In genomic region chr9:115007776-115008175, GRCm38 (mm10) we compare ENCODE assay signal across 22 mouse cellular contexts. TPM values are rescaled to one million over a fixed set of nuclear protein-coding genes. Genes with fewer than 3 reads are reported as not detected.
DNase-seq lines count a peak whose midpoint lies in the region; ATAC-seq and TF ChIP-seq lines count a peak whose summit lies in the region.
"Had no signal": no experiment of that assay in that cellular context is flagged by ENCODE, and none has a peak within 500 bp of the region (broad histone marks: within the 10 kb centered on the region; RNA-seq: fewer than 3 reads in every experiment).

No protein-coding gene starts in this region.

- H3K4me2 ChIP-seq in heart, embryonic 11.5 days, result no peak overlapping the region
- H3K4me2 ChIP-seq in kidney, embryonic 14.5 days (replicated peaks; ENCODE audit: low read depth, low read length), result no peak overlapping the region
- H3K4me2 ChIP-seq in lung, postnatal 0 days (replicated peaks; ENCODE audit: low read depth, low read length), result no peak overlapping the region
- H3K4me2 ChIP-seq: heart, embryonic 15.5 days; hindbrain, embryonic 12.5 days; midbrain, embryonic 15.5 days had no signal

- 65% methylated on average over 6 of the region's 6 CpGs for WGBS in heart, embryonic 11.5 days (ENCODE audit: insufficient replicate concordance)
- WGBS in kidney, embryonic 14.5 days, result 61% methylated on average over 6 of the region's 6 CpGs
- WGBS in lung, postnatal 0 days, result 45% methylated on average over 6 of the region's 6 CpGs

- H3K27me3 ChIP-seq in heart, embryonic 11.5 days (ENCODE audit: control insufficient read depth, insufficient read depth, low read length), result no peaks in the 10 kb centered on the region
- H3K27me3 ChIP-seq in kidney, embryonic 14.5 days (ENCODE audit: control insufficient read depth, insufficient read depth, low read length), result no peaks in the 10 kb centered on the region
- no peaks in the 10 kb centered on the region for H3K27me3 ChIP-seq in lung, postnatal 0 days (replicated peaks; ENCODE audit: insufficient read depth, low read length)
- H3K27me3 ChIP-seq: heart, embryonic 15.5 days; hindbrain, embryonic 12.5 days; midbrain, embryonic 15.5 days had no signal

- no peak for TF ChIP-seq CTCF in lung, postnatal 0 days (IDR thresholded peaks at IDR 0.05)

- no peak overlapping the region for H3K4me3 ChIP-seq in heart, embryonic 11.5 days (ENCODE audit: low read depth, low read length)
- no peak overlapping the region for H3K4me3 ChIP-seq in kidney, embryonic 14.5 days (ENCODE audit: low read length)
- H3K4me3 ChIP-seq in lung, postnatal 0 days (ENCODE audit: low read depth, low read length), result no peak overlapping the region
- H3K4me3 ChIP-seq: heart, embryonic 15.5 days; hindbrain, embryonic 12.5 days; layer of hippocampus, adult 2 months; midbrain, embryonic 15.5 days had no signal

- H3K36me3 ChIP-seq in heart, embryonic 11.5 days (ENCODE audit: control insufficient read depth, insufficient read depth, low read length), result no peaks in the 10 kb centered on the region
- H3K36me3 ChIP-seq in kidney, embryonic 14.5 days (ENCODE audit: control insufficient read depth, insufficient read depth, low read length), result no peaks in the 10 kb centered on the region
- no peaks in the 10 kb centered on the region for H3K36me3 ChIP-seq in lung, postnatal 0 days (ENCODE audit: insufficient read depth, low read length)
- H3K36me3 ChIP-seq: heart, embryonic 15.5 days; hindbrain, embryonic 12.5 days; midbrain, embryonic 15.5 days had no signal

- H3K4me1 ChIP-seq in heart, embryonic 11.5 days (ENCODE audit: control insufficient read depth, insufficient read depth, low read length), result 0 out of 2 replicates have a peak, but pooled peaks cover 2% of the 10 kb centered on the region
- peaks cover 12% of the 10 kb centered on the region; the same call in 1 of the 2 replicates for H3K4me1 ChIP-seq in kidney, embryonic 14.5 days (ENCODE audit: control insufficient read depth, insufficient read depth, low read length)
- H3K4me1 ChIP-seq in lung, postnatal 0 days (ENCODE audit: insufficient read depth, low read depth, low read length), result no peaks in the 10 kb centered on the region; the same call in 1 of the 2 replicates
- H3K4me1 ChIP-seq: midbrain, embryonic 15.5 days had no signal

- no peak overlapping the region for H3K9ac ChIP-seq in heart, embryonic 11.5 days (ENCODE audit: low read depth, low read length)
- no peak overlapping the region for H3K9ac ChIP-seq in kidney, embryonic 14.5 days (ENCODE audit: low read depth, low read length)
- H3K9ac ChIP-seq in lung, postnatal 0 days (replicated peaks; ENCODE audit: low read depth), result no peak overlapping the region
- H3K9ac ChIP-seq: heart, embryonic 15.5 days; hindbrain, embryonic 12.5 days; liver, embryonic 14.5 days; midbrain, embryonic 15.5 days had no signal

- H3K9me3 ChIP-seq in heart, embryonic 11.5 days (replicated peaks; ENCODE audit: control insufficient read depth, low read length), result peaks cover 4% of the 10 kb centered on the region; the same call in 1 of the 2 replicates
- peaks cover 7% of the 10 kb centered on the region for H3K9me3 ChIP-seq in kidney, embryonic 14.5 days (ENCODE audit: control insufficient read depth, low read length)
- no peaks in the 10 kb centered on the region for H3K9me3 ChIP-seq in lung, postnatal 0 days (ENCODE audit: low read length)
- H3K9me3 ChIP-seq: heart, embryonic 15.5 days had no signal

- ATAC-seq in heart, embryonic 11.5 days (replicated peaks; ENCODE audit: insufficient number of reproducible peaks, low FRiP score, low TSS enrichment), result no peak; the same call in 1 of the 2 replicates
- ATAC-seq in kidney, embryonic 14.5 days (ENCODE audit: low FRiP score, low TSS enrichment), result no peak
- ATAC-seq in lung, postnatal 0 days, result no peak
- ATAC-seq: inflammation-experienced regulatory T-cells, adult 6 months; midbrain, embryonic 15.5 days had no signal

- TF ChIP-seq EP300 in lung, postnatal 0 days (IDR thresholded peaks at IDR 0.05), result no peak

- peak overlapping the region; percentile 7; the same call in 1 of the 2 replicates for H3K27ac ChIP-seq in heart, embryonic 11.5 days (ENCODE audit: low read depth, low read length)
- 0 out of 2 replicates have a peak overlapping the region, but pooled peaks have one; percentile 37 for H3K27ac ChIP-seq in kidney, embryonic 14.5 days (ENCODE audit: low read depth, low read length)
- H3K27ac ChIP-seq in lung, postnatal 0 days (ENCODE audit: low read length), result no peak overlapping the region
- H3K27ac ChIP-seq: heart, embryonic 15.5 days; hindbrain, embryonic 12.5 days; layer of hippocampus, adult 2 months; liver, embryonic 14.5 days; midbrain, embryonic 15.5 days had no signal

- DNase-seq in heart, postnatal 4 days, result no peak
- DNase-seq in kidney, postnatal 25 days, result no peak
- DNase-seq in lung, postnatal 0 days (ENCODE audit: low spot score), result peak; percentile 54
- DNase-seq in lung, postnatal 25 days (ENCODE audit: low spot score), result no peak
- DNase-seq in skeletal muscle tissue, adult 2 months (ENCODE audit: low read depth, low spot score), result peak; percentile 32
- DNase-seq in testis, postnatal 14 days (ENCODE audit: low spot score), result no peak
- DNase-seq: adrenal gland, postnatal 25 days; cerebellum, adult 18-20 months; cerebellum, postnatal 36 days; gastrocnemius, postnatal 10 days; left cerebral cortex, postnatal 4 days; retina, postnatal 1 day; spleen, adult 18-20 months had no signal

RNA-seq across cellular contexts. Expression of gene Rps27rt, which starts 25.2 kb away (rescaled TPM):
- polyA plus RNA-seq in heart, embryonic 11.5 days (2014; fragmentation: Nextera tagmentation; extraction: Ambion mirVana), result 252 and 297 TPM in 2 replicates
- 10 to 100 TPM; 41.7 to 42.7 TPM for total RNA-seq in heart, postnatal 4 days (2021)
- polyA plus RNA-seq in kidney, embryonic 14.5 days (2014; fragmentation: Nextera tagmentation; extraction: Ambion mirVana), result 479 and 639 TPM in 2 replicates
- 620 and 625 TPM in 2 replicates for polyA plus RNA-seq in lung, postnatal 0 days (2015; fragmentation: Nextera tagmentation; extraction: Ambion mirVana)

RNA-seq across cellular contexts. Expression of gene Osbpl10, which starts 29.4 kb away (rescaled TPM):
- polyA plus RNA-seq in heart, embryonic 11.5 days (2014; fragmentation: Nextera tagmentation; extraction: Ambion mirVana), result 1.2 and 1.6 TPM in 2 replicates
- 1 to 10 TPM; 5.7 to 6.1 TPM for total RNA-seq in heart, postnatal 4 days (2021)
- polyA plus RNA-seq in kidney, embryonic 14.5 days (2014; fragmentation: Nextera tagmentation; extraction: Ambion mirVana), result 2.1 and 2.6 TPM in 2 replicates
- 2.2 and 2.6 TPM in 2 replicates for polyA plus RNA-seq in lung, postnatal 0 days (2015; fragmentation: Nextera tagmentation; extraction: Ambion mirVana)
- total RNA-seq: megakaryocyte, adult 5-6 weeks had no signal
- polyA plus RNA-seq: inflammation-experienced regulatory T-cells, adult 6 months had no signal

Comparison
In these comparisons a context has a peak if more than half of its experiments do, and no peak if none do; other contexts are left out.
1. DNase-seq: peak in lung, postnatal 0 days (single experiment) and skeletal muscle tissue, adult 2 months (single experiment); none in heart, postnatal 4 days (single experiment), kidney, postnatal 25 days (0 of 2), lung, postnatal 25 days (single experiment) and testis, postnatal 14 days (single experiment).